Mouse (Mus musculus): ENCODE data around the gene Hcfc2.

The Hcfc2 gene

DNA sequence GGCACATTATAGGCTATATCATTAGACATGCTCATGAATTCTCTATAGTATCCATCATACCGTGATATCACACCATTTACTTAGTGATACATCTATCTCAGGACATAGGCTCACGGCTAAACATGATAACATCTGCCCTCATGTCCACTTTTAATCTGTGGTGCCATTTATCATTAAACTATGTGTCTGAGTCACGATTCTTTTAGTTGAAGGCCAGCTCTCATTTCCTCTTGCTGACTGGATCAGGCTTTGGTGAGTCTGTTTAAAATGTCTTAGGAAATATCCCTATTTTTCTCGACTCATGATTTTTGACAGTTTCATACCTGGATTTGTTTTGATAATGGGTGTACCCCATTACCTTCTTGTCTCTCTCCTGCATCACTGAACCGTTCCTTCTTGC lies at the start of gene Hcfc2:
Gene Hcfc2 (plus strand): TSS at position 205 of the 400 bp plus-strand sequence.
- no peak for DNase-seq

DNA sequence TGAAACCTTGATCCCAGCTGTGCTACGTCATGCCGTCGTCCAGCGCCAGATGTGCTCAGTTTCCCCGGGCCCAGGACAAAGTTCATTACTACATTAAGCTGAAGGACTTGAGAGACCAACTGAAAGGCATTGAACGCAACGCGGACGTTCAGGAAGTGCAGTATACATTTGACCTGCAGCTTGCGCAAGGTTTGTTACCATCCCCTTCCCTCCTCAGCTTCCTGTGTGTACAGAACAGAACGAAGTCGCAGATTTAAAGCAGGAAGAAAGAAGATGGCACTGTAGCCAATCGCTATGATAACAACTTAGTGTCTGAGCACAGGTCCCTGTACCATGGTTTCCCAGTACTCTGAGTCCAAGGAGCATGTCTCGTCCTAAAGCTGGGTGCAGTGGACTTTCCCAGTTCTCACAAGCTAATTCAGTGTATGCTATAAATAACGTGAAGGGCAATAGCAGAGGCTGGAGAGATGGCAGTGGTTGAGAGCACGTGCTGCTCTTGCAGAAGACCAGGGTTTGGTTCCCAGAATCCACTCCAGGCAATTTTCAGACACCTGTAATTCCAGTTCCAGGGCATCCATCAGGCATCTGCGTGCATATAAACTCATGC lies 48.7 kb upstream of the Hcfc2 start:
- no peak for DNase-seq

DNA sequence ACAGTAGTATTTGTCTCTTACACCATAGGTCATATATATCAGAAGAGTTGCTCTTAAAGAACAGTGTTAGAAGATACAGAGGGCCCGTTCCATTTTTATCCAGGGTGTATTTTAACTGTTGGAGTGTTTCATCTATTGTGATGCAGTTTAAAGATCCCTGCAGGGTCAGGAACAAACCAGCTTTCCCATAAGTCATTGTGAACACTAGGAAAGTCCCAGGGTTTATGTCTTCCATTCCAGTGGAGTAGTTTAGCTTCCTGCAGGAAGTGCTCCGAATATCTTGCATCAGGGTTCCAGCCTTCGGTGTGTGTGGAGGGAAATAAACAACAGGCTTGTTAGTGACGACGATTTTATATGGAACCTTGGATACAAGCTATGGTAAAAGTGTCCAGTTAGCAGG lies 44.7 kb upstream of the Hcfc2 start:
- no peak for DNase-seq

DNA sequence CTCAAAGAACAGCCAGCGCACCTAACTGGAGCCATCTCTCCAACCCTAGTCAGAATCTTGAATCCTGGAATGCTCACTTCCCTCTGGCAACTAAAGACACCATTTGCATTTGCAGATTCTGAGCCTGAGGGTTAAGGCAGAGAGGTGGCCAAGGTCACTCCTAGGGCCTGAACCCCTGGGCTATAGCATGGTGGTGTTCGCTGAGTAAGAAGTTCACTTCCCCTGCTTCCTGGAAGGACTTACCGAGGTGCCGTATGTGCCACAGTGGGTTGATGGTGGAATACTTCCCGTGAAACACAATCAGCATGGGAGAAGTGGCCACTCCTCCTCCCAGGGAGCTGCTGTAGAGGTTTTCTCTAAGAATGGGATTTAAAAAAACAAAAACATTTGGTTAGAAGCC lies 43.3 kb upstream of the Hcfc2 start:
- no peak for DNase-seq

DNA sequence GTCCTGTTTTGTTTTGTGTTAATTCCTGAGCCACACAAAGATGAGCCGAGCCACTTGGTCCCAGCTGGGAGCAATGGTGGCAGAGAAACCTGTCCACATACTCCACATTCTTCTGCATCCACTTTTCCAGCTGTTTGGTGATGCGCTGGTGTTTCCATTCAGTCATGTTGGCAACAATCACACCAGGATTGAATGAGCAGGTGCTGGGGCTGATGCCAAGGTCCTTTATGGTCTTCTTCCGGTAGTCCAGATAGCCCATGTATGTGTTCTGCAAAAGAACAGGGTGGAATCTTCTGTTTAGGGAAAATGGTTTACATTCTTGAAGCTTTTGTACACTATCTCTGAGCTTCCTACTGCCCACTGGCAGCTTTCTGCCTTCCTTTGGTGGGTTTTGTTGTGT lies 41.4 kb upstream of the Hcfc2 start:
- DNase-seq = no peak

DNA sequence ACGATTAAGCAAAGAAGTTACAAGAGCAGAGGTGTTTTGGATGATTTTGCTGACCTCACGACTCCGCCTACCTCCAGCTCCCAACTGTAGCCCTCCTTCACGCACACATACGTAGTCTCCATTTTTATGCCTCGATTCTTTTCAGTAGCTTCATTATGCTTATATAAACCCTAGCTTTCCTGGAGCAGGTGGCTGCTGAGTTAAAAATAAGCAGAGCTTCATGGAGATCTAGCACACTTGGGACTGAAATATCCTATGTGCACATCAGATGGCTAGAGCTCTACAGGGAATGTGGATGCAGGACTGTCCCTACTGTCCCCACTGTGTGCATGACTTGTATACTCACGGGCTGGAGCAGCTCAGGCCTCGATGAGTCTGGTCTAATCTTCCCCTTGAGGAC lies 34.1 kb upstream of the Hcfc2 start:
- peak; percentile 11 for DNase-seq

DNA sequence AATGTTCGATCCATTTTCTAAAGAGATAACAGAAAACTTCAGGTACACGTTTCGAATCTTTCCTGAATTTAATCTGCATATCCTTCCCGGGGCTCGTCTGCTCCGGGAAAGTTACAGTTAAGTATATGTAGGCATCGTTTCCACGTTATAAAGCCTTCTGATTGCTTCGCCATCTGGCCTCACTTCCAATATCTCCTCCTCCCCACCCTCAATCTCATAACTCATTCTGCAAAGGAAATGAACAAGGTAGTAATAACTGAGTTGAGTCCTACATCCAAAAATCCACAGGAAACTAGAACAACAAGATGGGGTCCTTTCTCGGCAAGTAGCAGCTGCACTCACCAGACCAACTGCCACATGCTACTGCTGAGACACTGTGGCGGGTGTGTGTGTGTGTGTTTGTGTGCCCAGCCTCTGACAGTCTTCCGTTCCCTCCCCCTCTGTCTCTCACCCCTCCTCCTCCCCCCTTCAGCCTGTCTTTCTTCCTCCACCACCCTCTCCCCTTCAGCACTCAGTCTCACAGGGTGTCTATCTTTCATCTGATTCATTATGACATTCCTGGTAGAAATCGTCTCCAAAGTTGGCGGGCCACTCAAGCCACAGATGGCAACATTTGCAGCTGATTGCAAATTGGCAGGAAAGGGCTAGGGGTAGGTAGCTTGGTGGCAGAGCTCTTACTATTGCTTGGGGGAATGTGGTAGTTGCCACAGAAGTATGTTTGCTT lies 33.5 kb upstream of the Hcfc2 start:
- DNase-seq = peak; percentile 27

DNA sequence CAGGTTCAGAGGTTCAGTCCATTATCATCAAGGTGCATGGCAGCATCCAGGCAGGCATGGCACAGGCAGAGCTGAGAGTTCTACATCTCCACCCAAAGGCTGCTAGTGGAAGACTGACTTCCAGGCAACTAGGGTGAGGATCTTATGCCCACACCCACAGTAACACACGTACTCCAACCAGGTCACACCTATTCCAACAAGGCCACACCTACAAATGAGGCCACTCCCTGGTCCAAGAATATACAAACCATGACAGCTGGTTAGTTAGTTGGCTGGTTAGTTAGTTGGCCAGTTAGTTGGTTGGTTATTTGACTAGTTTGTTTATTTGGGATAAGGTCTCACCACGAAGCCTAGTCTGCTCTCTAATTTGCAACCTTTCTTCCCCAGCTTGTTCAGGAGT lies 32.7 kb upstream of the Hcfc2 start:
- DNase-seq = no peak

DNA sequence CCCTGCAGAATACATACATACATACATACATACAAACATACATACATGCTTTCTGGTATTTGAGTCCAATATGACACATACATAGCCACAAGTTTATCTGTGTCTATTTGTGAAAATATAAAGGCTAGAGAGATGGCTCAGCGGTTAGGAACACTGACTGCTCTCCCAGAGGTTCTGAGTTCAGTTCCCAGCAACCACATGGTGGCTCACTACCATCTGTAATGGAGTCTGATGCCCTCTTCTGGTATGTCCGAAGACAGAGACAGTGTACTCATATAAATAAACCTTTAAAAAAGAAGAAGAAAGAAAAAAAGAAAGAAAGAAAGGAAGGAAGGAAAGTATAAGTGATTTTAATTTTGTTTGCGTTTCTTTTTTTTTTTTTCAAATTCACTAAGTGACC lies 30.0 kb upstream of the Hcfc2 start:
- DNase-seq = no peak

DNA sequence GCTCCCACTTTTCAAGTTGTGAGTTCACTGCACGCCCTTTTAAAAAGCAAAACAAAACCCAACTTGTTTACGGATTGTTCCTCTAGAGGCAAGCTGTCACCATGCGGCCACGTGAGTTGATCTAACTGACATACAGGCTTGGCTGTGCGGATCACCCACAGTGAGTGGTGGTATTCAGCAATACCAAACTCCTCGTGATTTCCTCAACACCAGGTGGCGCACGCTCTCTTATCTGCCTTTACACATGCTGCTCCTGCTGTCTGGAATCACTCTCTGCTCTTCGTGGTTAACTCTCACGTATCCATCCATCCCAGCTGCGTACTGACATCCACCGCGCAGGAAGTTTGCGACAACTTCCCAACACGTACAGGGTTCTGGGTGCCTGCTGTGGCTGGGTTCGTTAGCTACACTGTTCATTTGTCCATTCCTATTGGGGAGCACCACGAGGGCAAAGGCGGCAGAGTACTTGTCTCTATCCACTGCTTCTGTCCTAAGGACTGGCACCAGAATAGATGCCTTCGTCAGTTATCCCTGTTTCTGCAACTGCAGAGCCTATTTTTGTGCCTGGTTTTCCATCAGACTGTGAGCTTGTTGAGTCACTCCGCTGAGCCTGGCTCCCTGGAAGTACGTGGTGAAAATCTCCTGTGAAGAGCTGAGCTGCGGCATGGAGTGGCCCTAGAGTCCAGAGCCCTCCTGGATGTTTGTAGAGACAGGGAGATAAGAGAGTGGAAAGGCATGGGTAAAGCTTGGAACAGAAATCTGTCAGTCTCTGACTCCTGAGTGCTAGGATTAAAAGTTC lies 29.3 kb upstream of the Hcfc2 start:
- DNase-seq = peak; percentile 91

DNA sequence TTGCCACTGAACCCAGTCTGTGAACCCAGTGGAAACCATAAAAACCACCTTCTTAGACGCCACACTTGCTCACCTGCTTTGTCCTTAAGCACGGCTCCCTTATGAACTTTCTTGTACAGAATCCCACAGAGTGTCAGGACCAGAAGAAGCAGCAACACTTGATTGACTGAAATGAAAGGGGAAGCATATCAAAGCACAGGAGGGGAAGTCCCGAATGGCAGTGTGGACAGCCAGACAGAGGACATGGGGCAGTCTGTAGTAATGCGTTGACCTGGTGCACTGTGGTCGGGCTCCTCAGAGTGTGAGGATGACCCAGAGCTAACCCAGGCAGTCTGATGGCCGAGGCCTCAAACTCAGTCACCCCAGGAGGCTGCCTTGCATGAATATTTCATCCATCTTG lies 25.8 kb upstream of the Hcfc2 start:
- DNase-seq = no peak

DNA sequence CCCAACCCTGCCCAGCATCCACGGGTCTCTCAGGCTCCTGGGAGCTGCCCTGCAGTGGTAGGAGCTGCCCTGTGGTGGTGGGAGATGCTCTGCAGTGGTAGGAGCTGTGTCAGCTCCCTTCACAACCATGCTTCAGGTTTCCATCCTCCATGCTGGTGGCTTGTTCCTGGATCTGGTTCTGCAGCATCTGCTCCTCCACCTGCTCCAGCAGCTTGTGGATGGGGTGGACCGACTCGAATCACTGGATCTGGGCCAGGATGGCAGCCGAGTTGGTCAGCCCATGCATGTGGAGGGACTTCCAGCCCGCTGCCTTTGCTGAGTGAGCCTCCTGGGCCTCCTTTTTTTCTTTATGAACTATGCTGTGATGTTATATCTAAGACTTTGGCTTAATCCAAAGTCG lies 19.0 kb upstream of the Hcfc2 start:
- DNase-seq = no peak

DNA sequence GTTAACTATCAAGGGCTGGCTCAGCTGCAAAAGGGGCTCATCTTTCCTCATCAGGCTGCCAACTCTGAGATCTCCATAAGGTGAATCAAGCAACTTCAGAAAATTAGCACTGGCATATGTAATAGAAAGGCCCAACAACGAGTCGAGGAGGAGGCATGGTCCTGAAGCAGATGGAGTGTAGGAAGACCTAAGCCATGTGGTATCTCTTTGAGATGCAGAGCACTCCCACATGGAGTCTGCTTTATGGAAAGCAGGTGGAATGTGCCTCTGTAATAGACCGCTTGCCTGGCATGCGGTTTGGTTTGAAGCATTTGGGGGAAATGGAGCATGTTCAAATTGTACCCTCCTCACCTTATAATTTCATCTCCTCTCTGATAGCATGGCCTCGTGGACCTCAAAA lies 15.2 kb upstream of the Hcfc2 start:
- DNase-seq = no peak

DNA sequence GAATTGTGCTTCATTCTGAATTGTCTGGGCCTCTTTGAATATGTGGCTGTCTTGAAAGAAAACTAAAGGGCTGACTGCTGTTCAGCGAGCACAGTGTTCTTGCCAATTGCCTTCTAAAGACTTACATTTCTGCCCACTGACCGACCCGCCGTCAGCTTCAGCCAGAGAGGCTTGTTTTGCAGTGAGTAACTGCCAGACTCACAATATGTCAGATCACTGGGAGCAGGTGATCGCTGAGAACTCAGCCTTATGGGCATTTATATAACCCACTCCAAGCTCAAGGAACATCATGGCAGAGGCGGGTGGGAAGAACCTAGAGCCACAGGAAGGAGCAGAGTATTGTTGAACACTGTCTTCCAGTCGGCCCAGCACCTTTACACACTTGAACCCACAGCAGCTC lies 14.3 kb upstream of the Hcfc2 start:
- DNase-seq = no peak

DNA sequence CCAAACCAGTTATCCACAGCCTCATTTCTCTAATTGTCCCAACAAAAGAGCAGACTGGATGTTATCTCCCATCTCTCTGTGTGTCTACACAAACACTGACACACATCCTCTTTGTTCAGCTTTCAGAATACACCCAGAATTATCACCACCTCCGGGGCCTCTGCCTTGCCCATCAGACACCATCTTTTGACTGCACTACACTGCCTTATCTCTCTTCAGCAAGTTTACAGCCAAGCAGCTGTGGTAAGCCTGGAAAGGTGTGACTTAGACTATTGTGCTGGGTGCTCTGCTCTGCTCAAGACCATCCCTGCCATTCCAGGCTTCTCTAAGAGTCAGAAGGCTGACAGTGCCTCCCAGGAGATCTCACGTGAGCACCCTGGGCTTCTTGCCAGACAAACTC lies 10.5 kb upstream of the Hcfc2 start:
- DNase-seq = no peak

DNA sequence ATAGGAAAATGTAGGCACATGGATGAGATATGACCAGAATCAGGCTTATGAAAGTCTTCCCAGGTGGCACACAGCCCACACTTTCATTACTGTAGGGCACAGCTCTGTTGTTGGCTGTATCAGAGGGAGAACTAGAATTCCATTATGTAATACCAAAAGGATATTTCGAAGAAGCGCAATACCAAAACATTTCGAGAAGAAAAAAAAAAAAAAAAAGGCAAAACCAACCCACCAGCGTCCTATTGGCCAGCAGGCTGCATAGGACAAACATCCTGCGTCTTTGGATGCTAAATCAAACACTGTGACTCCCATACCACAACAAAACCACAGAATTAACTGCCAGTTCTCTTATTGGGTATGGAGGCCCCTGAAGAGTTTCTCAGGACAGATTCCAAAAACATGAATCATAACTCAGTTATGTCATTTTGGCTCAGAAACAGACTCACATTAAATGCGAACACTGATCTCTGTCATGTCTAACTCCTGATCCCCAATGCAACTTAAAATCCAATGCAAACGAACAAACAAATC lies 6.2 kb upstream of the Hcfc2 start:
- no peak for DNase-seq

DNA sequence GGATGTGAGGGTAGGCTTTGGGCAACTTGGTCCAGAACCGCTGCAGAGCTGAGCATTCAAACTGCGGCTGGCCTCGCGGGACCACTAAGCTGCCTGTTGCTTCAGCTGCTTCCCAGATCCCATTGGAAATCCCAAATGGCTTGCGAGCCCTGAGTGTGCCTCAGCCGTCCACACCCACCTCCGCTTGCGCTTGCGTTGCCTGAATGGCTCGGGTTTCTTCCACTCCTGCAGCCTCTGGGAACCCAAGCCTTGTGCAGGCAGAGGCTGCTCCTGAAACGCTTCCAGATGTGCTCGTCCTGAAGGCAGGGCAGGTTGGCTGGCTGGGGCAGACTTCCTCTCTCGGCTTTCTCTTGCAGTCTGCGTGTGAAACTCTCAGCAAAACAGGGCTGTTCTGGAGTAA lies 5.5 kb upstream of the Hcfc2 start, which contains the start of gene Glt8d2:
Gene Glt8d2 (minus strand): TSS at position 157 of the 400 bp plus-strand sequence.
- peak; percentile 12 for DNase-seq

DNA sequence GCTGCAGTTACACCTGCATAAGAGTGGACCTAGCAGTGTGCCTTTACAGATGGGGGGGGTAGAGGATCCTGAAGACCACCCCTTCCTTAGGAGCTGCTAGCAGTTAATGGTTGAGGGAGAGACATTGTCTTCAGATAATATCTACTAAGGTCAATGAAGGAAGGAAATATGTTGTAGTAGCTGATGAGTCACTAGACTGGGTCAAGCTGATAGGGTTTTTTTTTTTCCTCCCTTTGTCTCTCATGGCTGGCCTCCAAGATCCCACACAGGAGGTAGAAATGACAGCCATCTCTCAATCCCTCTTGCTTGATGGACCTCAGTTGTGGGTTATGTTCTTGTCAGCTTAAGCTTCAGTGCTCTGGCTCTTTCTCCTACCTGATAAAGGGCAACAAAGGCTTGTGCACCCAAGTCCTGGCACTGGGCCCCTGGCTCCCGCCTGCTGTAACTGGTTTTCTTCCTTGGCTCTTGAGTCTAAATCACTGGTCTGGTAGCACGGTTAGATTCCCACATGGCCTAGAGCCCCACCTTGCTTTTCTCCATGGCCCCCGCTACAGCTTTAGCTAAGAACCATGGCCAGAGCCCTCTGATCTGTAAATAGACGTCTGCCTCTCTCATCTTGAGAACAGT lies 606 bp downstream of the Hcfc2 start:
- DNase-seq = no peak

DNA sequence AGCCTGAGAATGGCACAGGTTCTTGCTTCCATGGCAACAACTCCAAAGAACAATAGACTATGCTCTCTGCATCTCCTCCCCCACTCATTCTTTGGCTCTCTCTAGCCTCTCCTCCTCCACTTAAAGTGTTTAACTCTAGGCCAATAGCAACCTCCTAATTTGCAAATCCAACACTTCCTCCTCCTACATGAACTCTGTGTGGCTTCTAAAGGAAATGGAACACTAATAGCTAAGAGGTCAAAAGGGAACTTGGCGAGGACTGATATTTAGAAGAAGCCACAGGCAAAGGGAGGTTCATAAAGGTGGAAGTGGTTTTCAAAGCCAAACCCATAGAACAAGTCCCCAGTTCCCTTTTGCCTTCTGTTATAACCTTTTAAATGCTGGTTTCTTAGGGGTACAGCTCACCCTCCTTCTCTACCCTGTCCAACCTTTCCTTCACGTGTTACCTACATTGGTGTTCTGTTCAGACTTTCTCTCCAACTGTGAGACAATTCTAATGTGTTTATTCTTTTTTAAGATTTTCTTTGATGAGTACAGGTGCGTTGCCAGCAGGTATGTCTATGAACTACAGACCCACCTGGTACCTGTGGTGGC lies 1.4 kb downstream of the Hcfc2 start:
- DNase-seq = no peak

DNA sequence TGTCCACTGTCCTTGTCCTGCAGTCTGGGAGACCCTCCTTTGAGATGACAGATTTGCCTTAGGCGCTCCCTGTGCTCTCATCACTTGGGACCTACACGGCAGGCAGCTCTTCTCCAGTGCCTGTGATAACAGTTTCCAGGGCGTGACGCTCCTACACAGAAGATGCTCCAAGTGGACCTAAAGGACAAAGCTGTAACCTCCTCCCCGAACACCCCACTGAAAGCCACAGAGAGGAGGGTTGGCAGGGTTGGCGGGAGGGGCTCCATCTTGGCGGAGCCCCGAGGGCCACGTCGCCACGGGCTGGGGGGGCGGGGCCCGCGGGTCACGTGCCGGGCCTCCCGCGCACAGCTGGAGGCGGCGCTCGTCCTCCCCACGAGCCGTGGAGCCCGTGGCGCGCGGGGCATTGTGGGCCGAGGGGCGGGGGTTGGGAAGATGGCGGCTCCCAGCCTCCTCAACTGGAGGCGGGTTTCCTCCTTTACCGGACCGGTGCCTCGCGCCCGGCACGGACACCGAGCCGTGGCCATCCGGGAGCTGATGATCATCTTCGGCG lies 2.8 kb downstream of the Hcfc2 start:
- DNase-seq = peak; percentile 89

DNA sequence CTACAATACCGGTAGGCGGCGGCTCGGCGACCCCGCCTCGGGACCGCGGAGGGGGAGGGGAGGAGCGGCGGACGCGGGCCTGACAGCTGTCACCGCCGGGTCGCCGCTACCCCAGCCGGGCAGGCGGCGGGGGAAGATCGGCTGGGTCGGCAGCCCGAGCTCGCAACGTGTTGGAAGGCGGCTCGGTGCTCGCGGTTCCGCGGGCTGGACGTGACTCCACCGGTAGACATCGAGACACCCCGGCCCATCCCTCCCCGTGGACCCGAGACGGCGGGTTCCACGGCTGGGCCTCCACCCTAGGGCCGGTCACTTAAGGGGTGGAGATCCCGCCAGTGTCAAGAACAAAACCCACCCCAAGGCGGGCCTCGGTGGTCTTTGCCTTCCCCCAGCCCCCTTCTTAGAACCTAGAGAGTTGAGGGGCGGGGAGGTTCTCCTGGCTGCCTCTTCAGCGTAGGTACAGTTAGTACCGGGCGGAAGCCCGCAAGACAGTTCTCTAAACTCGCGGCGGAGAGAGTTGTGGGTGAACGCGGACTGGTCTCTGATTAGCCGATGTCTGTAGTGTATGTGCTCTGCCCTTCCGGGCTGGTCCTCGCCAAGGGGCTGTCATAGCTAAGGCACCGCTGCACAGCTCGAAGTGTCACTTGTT lies 3.5 kb downstream of the Hcfc2 start:
- no peak for DNase-seq

DNA sequence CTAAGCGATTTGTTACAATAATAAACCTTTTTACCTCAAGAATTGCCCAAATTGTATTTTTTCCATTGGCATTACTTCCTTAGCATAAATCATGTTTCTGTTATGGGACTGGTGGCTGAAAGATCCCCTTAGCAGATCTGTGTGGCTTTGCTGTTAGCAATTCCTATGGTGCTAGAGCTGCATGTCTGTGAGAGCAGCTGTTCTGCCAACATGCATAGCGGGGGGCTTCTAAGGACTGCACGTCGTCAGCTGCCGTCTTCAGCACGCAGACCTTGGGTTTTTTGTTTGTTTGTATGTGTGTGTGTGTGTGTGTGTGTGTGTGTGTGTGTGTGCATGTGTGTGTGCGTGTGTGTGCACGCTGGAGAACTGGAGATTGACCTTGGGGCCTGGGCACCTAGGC lies 45.4 kb downstream of the Hcfc2 start:
- no peak for DNase-seq
